Mouse (Mus musculus): Measurements from ENCODE around the gene Popdc3. TPM values are rescaled to one million over a fixed set of nuclear protein-coding genes. Genes with fewer than 3 reads are reported as not detected.

The Popdc3 gene
- polyA plus RNA-seq, 1 experiment: not detected

DNA sequence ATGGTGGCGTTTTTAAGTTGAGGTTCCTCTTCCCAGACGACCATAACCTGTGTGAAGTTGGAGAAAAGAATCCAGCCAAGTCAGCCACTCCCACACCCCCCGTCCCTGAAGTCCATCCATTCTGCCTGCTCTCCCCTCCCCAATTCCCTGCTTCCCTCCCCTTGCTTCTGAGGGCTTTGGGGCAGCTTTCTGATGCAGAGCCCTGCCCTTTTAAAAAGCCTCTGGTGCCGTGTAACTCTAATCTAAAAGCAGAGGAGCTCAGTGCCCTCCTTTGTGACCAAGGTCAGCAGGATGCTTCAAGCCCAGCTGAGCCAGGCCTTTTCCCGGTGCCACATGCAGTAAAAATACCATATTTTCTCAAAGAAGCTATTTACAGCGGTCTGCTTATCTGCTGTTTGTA, 31.1 kb upstream of the Popdc3 start:
- H3K4me3 ChIP-seq (replicated peaks): no peak overlapping the region
- H3K9me3 ChIP-seq (ENCODE audit: control insufficient read depth, low read length): no peaks in the 10 kb centered on the region
- peaks cover 19% of the 10 kb centered on the region for H3K36me3 ChIP-seq (ENCODE audit: control insufficient read depth)
- no peaks in the 10 kb centered on the region for H3K27me3 ChIP-seq (ENCODE audit: control insufficient read depth)
- no peaks in the 10 kb centered on the region for H3K4me1 ChIP-seq (ENCODE audit: control insufficient read depth)
- TF ChIP-seq GATA1 (IDR thresholded peaks at IDR 0.05; ENCODE audit: low read length) (no peak), TAL1 (IDR thresholded peaks at IDR 0.05; ENCODE audit: low read length) (no peak)

DNA sequence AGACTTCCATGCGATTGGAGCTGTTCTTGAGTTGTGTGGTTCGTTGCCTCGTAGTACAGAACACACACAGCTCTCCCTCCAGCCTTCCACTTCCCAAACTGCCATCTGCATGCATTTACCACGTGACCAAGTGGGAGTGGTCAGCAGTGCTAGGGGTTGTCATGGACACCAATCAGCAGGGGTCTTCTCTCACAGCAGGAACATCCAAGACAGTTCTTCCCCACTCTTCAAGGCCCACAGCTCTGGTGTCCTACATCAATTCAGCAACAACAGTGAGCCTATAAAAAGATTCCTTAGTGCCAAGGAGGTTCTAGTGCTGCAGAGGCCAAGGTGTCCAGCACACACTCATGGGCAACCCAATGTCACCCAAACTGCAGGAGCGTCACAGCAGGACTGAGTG, 26.8 kb upstream of the Popdc3 start:
- TF ChIP-seq TAL1 (IDR thresholded peaks at IDR 0.05; ENCODE audit: low read length) (no peak), GATA1 (IDR thresholded peaks at IDR 0.05; ENCODE audit: low read length) (no peak)
- Histone ChIP-seq H3K4me1 (ENCODE audit: control insufficient read depth) (no peaks in the 10 kb centered on the region), H3K27me3 (ENCODE audit: control insufficient read depth) (no peaks in the 10 kb centered on the region), H3K9me3 (ENCODE audit: control insufficient read depth, low read length) (no peaks in the 10 kb centered on the region), H3K36me3 (ENCODE audit: control insufficient read depth) (peaks cover 46% of the 10 kb centered on the region), H3K4me3 (replicated peaks) (no peak overlapping the region)

GRCm38 (mm10) chr10:45151771-45152692, 25.9 kb upstream of the Popdc3 start:
- no peaks in the 10 kb centered on the region for H3K4me1 ChIP-seq (ENCODE audit: control insufficient read depth)
- TF ChIP-seq TAL1 (IDR thresholded peaks at IDR 0.05; ENCODE audit: low read length) (no peak), GATA1 (IDR thresholded peaks at IDR 0.05; ENCODE audit: low read length) (no peak)
- no peak overlapping the region for H3K4me3 ChIP-seq (replicated peaks)
- H3K9me3 ChIP-seq (ENCODE audit: control insufficient read depth, low read length): no peaks in the 10 kb centered on the region
- peaks cover 46% of the 10 kb centered on the region for H3K36me3 ChIP-seq (ENCODE audit: control insufficient read depth)
- no peaks in the 10 kb centered on the region for H3K27me3 ChIP-seq (ENCODE audit: control insufficient read depth)

DNA sequence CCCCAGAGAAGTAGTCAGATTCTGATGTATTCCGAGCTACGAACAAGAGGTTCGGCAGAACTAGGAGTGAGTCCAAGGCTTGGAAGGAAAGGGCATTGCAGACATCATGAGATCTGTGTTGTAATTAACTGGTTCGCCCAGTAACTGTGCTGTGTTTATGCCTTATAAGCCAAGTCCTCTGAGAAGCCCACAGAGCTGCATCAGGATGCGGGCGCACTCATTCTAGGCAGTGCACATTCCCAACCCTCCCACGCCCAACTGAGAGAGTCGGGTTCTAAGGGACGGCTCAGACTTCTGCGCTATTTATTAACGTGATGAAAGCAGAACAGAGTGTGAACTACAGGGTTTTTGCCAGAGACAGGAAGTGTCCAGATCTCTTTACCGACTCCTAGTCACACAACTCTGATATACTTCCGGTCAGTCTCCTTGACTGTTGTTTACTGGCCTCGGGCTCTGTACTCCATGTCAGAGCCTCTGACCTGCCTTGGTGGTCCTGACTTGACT, 23.3 kb upstream of the Popdc3 start:
- no peaks in the 10 kb centered on the region for H3K4me1 ChIP-seq (ENCODE audit: control insufficient read depth)
- H3K36me3 ChIP-seq (ENCODE audit: control insufficient read depth): peaks cover 49% of the 10 kb centered on the region
- H3K27me3 ChIP-seq (ENCODE audit: control insufficient read depth): no peaks in the 10 kb centered on the region
- no peaks in the 10 kb centered on the region for H3K9me3 ChIP-seq (ENCODE audit: control insufficient read depth, low read length)
- no peak for TF ChIP-seq TAL1 (IDR thresholded peaks at IDR 0.05; ENCODE audit: low read length)
- TF ChIP-seq GATA1 (IDR thresholded peaks at IDR 0.05; ENCODE audit: low read length): no peak
- no peak overlapping the region for H3K4me3 ChIP-seq (replicated peaks)

DNA sequence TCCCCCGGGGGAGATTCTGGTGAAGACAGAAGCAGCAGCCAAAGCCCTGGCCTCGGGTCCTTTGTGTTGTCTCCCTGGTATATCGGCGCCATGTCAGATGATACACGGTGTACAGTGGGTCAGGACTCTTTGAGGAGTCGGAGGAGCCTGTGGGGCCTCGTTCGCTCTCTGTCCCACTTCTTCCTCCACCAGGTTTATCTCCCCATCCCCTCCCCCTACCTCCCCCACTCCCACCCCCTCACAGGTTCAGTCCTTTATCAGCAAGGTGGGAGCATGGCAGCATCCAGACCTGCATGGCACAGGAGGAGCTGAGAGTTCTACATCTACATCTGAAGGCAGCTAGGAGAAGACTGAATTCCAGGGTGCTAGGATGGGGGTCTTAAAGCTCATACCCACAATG, 12.0 kb upstream of the Popdc3 start:
- no peaks in the 10 kb centered on the region for H3K9me3 ChIP-seq (ENCODE audit: control insufficient read depth, low read length)
- H3K36me3 ChIP-seq (ENCODE audit: control insufficient read depth): no peaks in the 10 kb centered on the region
- no peaks in the 10 kb centered on the region for H3K4me1 ChIP-seq (ENCODE audit: control insufficient read depth)
- H3K4me3 ChIP-seq (replicated peaks): no peak overlapping the region
- H3K27me3 ChIP-seq (ENCODE audit: control insufficient read depth): no peaks in the 10 kb centered on the region
- TF ChIP-seq TAL1 (IDR thresholded peaks at IDR 0.05; ENCODE audit: low read length) (no peak), GATA1 (IDR thresholded peaks at IDR 0.05; ENCODE audit: low read length) (no peak)

DNA sequence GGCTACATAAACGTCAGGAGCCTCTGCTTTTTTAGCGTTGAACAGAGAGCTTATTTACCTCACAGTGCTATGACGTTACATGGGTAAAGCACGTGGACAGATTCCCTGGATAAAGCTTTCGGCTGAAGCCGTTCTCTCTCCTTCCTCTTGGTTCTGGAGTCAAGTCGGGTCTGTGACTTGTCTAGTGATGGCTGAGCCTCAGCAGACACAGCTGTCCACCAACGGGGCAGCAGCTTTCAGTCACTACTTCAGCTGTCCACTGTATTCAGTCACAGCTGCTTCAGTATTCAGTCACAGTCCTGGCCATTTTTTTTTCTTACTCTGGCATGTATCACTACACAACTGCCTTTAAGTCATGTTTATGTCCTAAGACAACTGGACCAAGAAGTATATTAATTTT, 4.0 kb upstream of the Popdc3 start:
- Histone ChIP-seq H3K36me3 (ENCODE audit: control insufficient read depth) (no peaks in the 10 kb centered on the region), H3K4me1 (ENCODE audit: control insufficient read depth) (no peaks in the 10 kb centered on the region), H3K4me3 (replicated peaks) (no peak overlapping the region), H3K27me3 (ENCODE audit: control insufficient read depth) (no peaks in the 10 kb centered on the region), H3K9me3 (ENCODE audit: control insufficient read depth, low read length) (no peaks in the 10 kb centered on the region)
- TF ChIP-seq TAL1 (IDR thresholded peaks at IDR 0.05; ENCODE audit: low read length) (no peak), GATA1 (IDR thresholded peaks at IDR 0.05; ENCODE audit: low read length) (no peak)

DNA sequence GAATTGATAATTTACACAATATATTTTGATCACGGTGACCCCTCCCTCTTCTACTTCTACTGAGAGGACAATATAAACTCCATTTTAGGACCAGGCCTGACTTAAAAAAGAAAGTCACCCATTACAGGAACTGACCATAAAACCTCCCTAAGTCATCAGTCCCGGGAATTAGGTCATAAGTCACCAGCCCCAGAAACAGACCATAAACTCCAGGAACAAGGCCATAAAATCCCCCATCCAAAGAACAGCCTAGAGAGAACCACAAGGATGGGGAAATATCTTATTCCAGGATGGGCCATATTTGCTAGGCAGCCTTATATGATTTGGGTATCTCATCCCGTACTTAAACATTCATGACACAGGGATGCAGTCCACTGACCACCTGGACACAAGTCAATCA, 3.6 kb upstream of the Popdc3 start:
- Histone ChIP-seq H3K27me3 (ENCODE audit: control insufficient read depth) (no peaks in the 10 kb centered on the region), H3K4me3 (replicated peaks) (no peak overlapping the region), H3K9me3 (ENCODE audit: control insufficient read depth, low read length) (no peaks in the 10 kb centered on the region), H3K36me3 (ENCODE audit: control insufficient read depth) (no peaks in the 10 kb centered on the region), H3K4me1 (ENCODE audit: control insufficient read depth) (no peaks in the 10 kb centered on the region)
- TF ChIP-seq GATA1 (IDR thresholded peaks at IDR 0.05; ENCODE audit: low read length) (no peak), TAL1 (IDR thresholded peaks at IDR 0.05; ENCODE audit: low read length) (no peak)

GRCm38 (mm10) chr10:45180677-45181326, 2.9 kb downstream of the Popdc3 start:
- Histone ChIP-seq H3K9me3 (ENCODE audit: control insufficient read depth, low read length) (no peaks in the 10 kb centered on the region), H3K4me3 (replicated peaks) (no peak overlapping the region), H3K36me3 (ENCODE audit: control insufficient read depth) (no peaks in the 10 kb centered on the region), H3K4me1 (ENCODE audit: control insufficient read depth) (no peaks in the 10 kb centered on the region), H3K27me3 (ENCODE audit: control insufficient read depth) (no peaks in the 10 kb centered on the region)
- no peak for TF ChIP-seq TAL1 (IDR thresholded peaks at IDR 0.05; ENCODE audit: low read length)
- TF ChIP-seq GATA1 (IDR thresholded peaks at IDR 0.05; ENCODE audit: low read length): no peak

GRCm38 (mm10) chr10:45181344-45181743, 3.4 kb downstream of the Popdc3 start:
- H3K9me3 ChIP-seq (ENCODE audit: control insufficient read depth, low read length): no peaks in the 10 kb centered on the region
- no peaks in the 10 kb centered on the region for H3K36me3 ChIP-seq (ENCODE audit: control insufficient read depth)
- no peak for TF ChIP-seq GATA1 (IDR thresholded peaks at IDR 0.05; ENCODE audit: low read length)
- no peak for TF ChIP-seq TAL1 (IDR thresholded peaks at IDR 0.05; ENCODE audit: low read length)
- no peak overlapping the region for H3K4me3 ChIP-seq (replicated peaks)
- H3K4me1 ChIP-seq (ENCODE audit: control insufficient read depth): no peaks in the 10 kb centered on the region
- no peaks in the 10 kb centered on the region for H3K27me3 ChIP-seq (ENCODE audit: control insufficient read depth)

Data from erythroblast, embryonic 14.5 days (primary cell).